Mouse (Mus musculus) liver, postnatal 0 days (tissue): ENCODE data around the gene Fam189a1. TPM values are rescaled to one million over a fixed set of nuclear protein-coding genes. Genes with fewer than 3 reads are reported as not detected.

Experiments
- ATAC-seq: fragments of 200-750 bp; cut with Nextera tagmentation; 2 replicates; pipeline ENCODE4 v1.8.0; 2017; ENCODE audit warnings: mild to moderate bottlenecking, moderate library complexity
- DNase-seq: peaks from one replicate; pipeline ENCODE4 v3.0.0-alpha.2; 2016
- H3K27ac ChIP-seq: fragments of 300-500 bp; sonication (generic); 2 replicates; pipeline ENCODE4 v1.5.1; 2014; ENCODE audit warnings: antibody characterized with exemption, moderate library complexity, mild to moderate bottlenecking, low read depth
- H3K27me3 ChIP-seq: fragments of 300-500 bp; sonication (generic); 2 replicates; pipeline ENCODE4 v1.6.1; 2014; ENCODE audit warnings: low read length, control low read depth, mixed read lengths; ENCODE audit not compliant: insufficient read depth
- H3K36me3 ChIP-seq: fragments of 300-500 bp; sonication (generic); replicated peaks from 2 replicates; pipeline ENCODE4 v1.6.1; 2014; ENCODE audit warnings: mild to moderate bottlenecking, control low read depth, low read length, moderate library complexity, mixed read lengths; ENCODE audit not compliant: insufficient read depth
- H3K4me1 ChIP-seq: fragments of 300-500 bp; sonication (generic); 2 replicates; pipeline ENCODE4 v1.6.1; 2014; ENCODE audit warnings: antibody characterized with exemption, mild to moderate bottlenecking, control low read depth; ENCODE audit not compliant: insufficient read depth
- H3K4me2 ChIP-seq: fragments of 300-500 bp; sonication (generic); 2 replicates; pipeline ENCODE4 v1.6.1; 2014; ENCODE audit warnings: low read depth, mild to moderate bottlenecking, low read length, moderate library complexity, mixed read lengths
- H3K4me3 ChIP-seq: fragments of 300-500 bp; sonication (generic); 2 replicates; pipeline ENCODE4 v1.5.1; 2014; ENCODE audit warnings: low read depth, low read length
- H3K9ac ChIP-seq: fragments of 300-500 bp; sonication (generic); replicated peaks from 2 replicates; pipeline ENCODE4 v1.6.1; 2014; ENCODE audit warnings: mild to moderate bottlenecking, moderate library complexity
- H3K9me3 ChIP-seq: fragments of 300-500 bp; sonication (generic); 2 replicates; pipeline ENCODE4 v1.6.1; 2016; ENCODE audit warnings: mild to moderate bottlenecking, control low read depth, low read length, mixed read lengths
- CTCF ChIP-seq: sonication (generic); IDR thresholded peaks from 2 replicates; pipeline ENCODE4 v1.5.1; 2016; ENCODE audit warnings: antibody characterized with exemption, low read depth
- EP300 ChIP-seq: IDR thresholded peaks from 2 replicates; pipeline ENCODE4 v1.6.1; 2016; ENCODE audit warnings: antibody characterized with exemption, low read depth, mild to moderate bottlenecking
- WGBS: fragments of 180-500 bp; shearing (Covaris S2); extraction: QIAGEN DNeasy Blood & Tissue Kit; methylation state at CpG from one replicate; pipeline ENCODE4 v1.1.7; 2014; ENCODE audit not compliant: insufficient replicate concordance; 5-methylcytosine and 5-hydroxymethylcytosine counted together
- polyA plus RNA-seq: library from polyadenylated mRNA; unstranded; fragments of >200 nt; fragmentation: Nextera tagmentation; extraction: Ambion mirVana; gene quantifications from 2 replicates; pipeline ENCODE4 v1.2.1, GENCODE M21; 2015

The Fam189a1 gene
- polyA plus RNA-seq, 1 experiment from 2014 or later: 0.36 TPM

GRCm38 (mm10) chr7:64795554-64795953, 360.8 kb downstream of the Fam189a1 start:
- H3K4me2 ChIP-seq: no peak overlapping the region
- H3K27me3 ChIP-seq: no peaks in the 10 kb centered on the region
- ATAC-seq: no peak
- H3K9ac ChIP-seq: no peak overlapping the region
- DNase-seq: no peak
- 73% methylated on average over 6 of the region's 6 CpGs for WGBS
- H3K27ac ChIP-seq: no peak overlapping the region
- no peaks in the 10 kb centered on the region for H3K36me3 ChIP-seq
- H3K4me1 ChIP-seq: no peaks in the 10 kb centered on the region
- no peak overlapping the region for H3K4me3 ChIP-seq
- H3K9me3 ChIP-seq: no peaks in the 10 kb centered on the region
- TF ChIP-seq CTCF (no peak), EP300 (no peak)

- H3K4me3 ChIP-seq: no peak overlapping the region
- H3K4me2 ChIP-seq: no peak overlapping the region
- ATAC-seq (no peak), DNase-seq (no peak)
- no peak overlapping the region for H3K9ac ChIP-seq
- 54% methylated on average over 8 of the region's 8 CpGs for WGBS
- TF ChIP-seq CTCF (no peak), EP300 (no peak)
- no peak overlapping the region for H3K27ac ChIP-seq
- no peaks in the 10 kb centered on the region for H3K36me3 ChIP-seq
- no peaks in the 10 kb centered on the region for H3K27me3 ChIP-seq
- no peaks in the 10 kb centered on the region for H3K4me1 ChIP-seq
- H3K9me3 ChIP-seq: no peaks in the 10 kb centered on the region
These were observed 364.3 kb downstream of the Fam189a1 start for GRCm38 (mm10) chr7:64792031-64792430.

- no peak for ATAC-seq
- H3K36me3 ChIP-seq: no peaks in the 10 kb centered on the region
- no peaks in the 10 kb centered on the region for H3K27me3 ChIP-seq
- WGBS: 81% methylated on average over 9 of the region's 9 CpGs
- no peak overlapping the region for H3K4me3 ChIP-seq
- no peak overlapping the region for H3K27ac ChIP-seq
- no peak for DNase-seq
- TF ChIP-seq CTCF: no peak
- no peak for TF ChIP-seq EP300
- no peaks in the 10 kb centered on the region for H3K4me1 ChIP-seq
- no peak overlapping the region for H3K9ac ChIP-seq
- H3K4me2 ChIP-seq: no peak overlapping the region
- H3K9me3 ChIP-seq: no peaks in the 10 kb centered on the region
These were observed 365.2 kb downstream of the Fam189a1 start for GRCm38 (mm10) chr7:64791145-64791544.

GRCm38 (mm10) chr7:64785040-64785439, 371.3 kb downstream of the Fam189a1 start:
- no peak overlapping the region for H3K4me2 ChIP-seq
- no peaks in the 10 kb centered on the region for H3K27me3 ChIP-seq
- DNase-seq (no peak), ATAC-seq (no peak)
- H3K36me3 ChIP-seq: no peaks in the 10 kb centered on the region
- 63% methylated on average over 3 of the region's 3 CpGs for WGBS
- no peaks in the 10 kb centered on the region for H3K9me3 ChIP-seq
- TF ChIP-seq CTCF (no peak), EP300 (no peak)
- H3K27ac ChIP-seq: no peak overlapping the region
- H3K4me3 ChIP-seq: no peak overlapping the region
- no peak overlapping the region for H3K9ac ChIP-seq
- H3K4me1 ChIP-seq: no peaks in the 10 kb centered on the region

GRCm38 (mm10) chr7:64779501-64779900, 376.9 kb downstream of the Fam189a1 start:
- TF ChIP-seq CTCF (no peak), EP300 (no peak)

GRCm38 (mm10) chr7:64776708-64777489, 379.5 kb downstream of the Fam189a1 start:
- Histone ChIP-seq H3K36me3 (no peaks in the 10 kb centered on the region), H3K4me2 (no peak overlapping the region), H3K27me3 (no peaks in the 10 kb centered on the region), H3K4me1 (no peaks in the 10 kb centered on the region), H3K4me3 (no peak overlapping the region), H3K9ac (no peak overlapping the region), H3K9me3 (no peaks in the 10 kb centered on the region), H3K27ac (no peak overlapping the region)
- no peak for ATAC-seq
- TF ChIP-seq EP300 (no peak), CTCF (no peak)
- 74% methylated on average over 13 of the region's 13 CpGs for WGBS
- DNase-seq: no peak

More at GRCm38 (mm10) chr7:64779501-64779900, 376.9 kb downstream of the Fam189a1 start:
- H3K4me3 ChIP-seq: no peak overlapping the region
- no peaks in the 10 kb centered on the region for H3K27me3 ChIP-seq
- H3K4me2 ChIP-seq: no peak overlapping the region
- H3K27ac ChIP-seq: no peak overlapping the region
- no peaks in the 10 kb centered on the region for H3K4me1 ChIP-seq
- no peak for ATAC-seq
- no peaks in the 10 kb centered on the region for H3K36me3 ChIP-seq
- 55% methylated on average over 4 of the region's 4 CpGs for WGBS
- no peak overlapping the region for H3K9ac ChIP-seq
- no peaks in the 10 kb centered on the region for H3K9me3 ChIP-seq
- no peak for DNase-seq
